Mouse (Mus musculus) midbrain, embryonic 10.5 days (tissue): Measurements from ENCODE around the gene Rnasek. TPM values are rescaled to one million over a fixed set of nuclear protein-coding genes. Genes with fewer than 3 reads are reported as not detected.

Experiments
- DNase-seq: peaks from one replicate; pipeline ENCODE4 v3.0.0-alpha.2; 2017; ENCODE audit warnings: low spot score
- H3K27ac ChIP-seq: fragments of 300-500 bp; sonication (generic); replicated peaks from 2 replicates; pipeline ENCODE4 v1.5.1; 2016; ENCODE audit warnings: mild to moderate bottlenecking
- H3K27me3 ChIP-seq: fragments of 300-500 bp; sonication (generic); 2 replicates; pipeline ENCODE4 v1.6.1; 2016; ENCODE audit warnings: low read depth, mild to moderate bottlenecking; ENCODE audit not compliant: poor library complexity, severe bottlenecking
- H3K36me3 ChIP-seq: fragments of 300-500 bp; sonication (generic); 2 replicates; pipeline ENCODE4 v1.6.1; 2016; ENCODE audit warnings: mild to moderate bottlenecking, moderate library complexity
- H3K4me1 ChIP-seq: fragments of 300-500 bp; sonication (generic); 2 replicates; pipeline ENCODE4 v1.6.1; 2016
- H3K4me3 ChIP-seq: fragments of 300-500 bp; sonication (generic); 2 replicates; pipeline ENCODE4 v1.5.1; 2016; ENCODE audit warnings: mild to moderate bottlenecking, moderate library complexity
- H3K9me3 ChIP-seq: fragments of 300-500 bp; sonication (generic); replicated peaks from 2 replicates; pipeline ENCODE4 v1.6.1; 2016; ENCODE audit warnings: mild to moderate bottlenecking
- WGBS: fragments of 180-500 bp; shearing (Covaris S2); methylation state at CpG from one replicate; pipeline ENCODE4 v1.1.7; 2016; 5-methylcytosine and 5-hydroxymethylcytosine counted together
- polyA plus RNA-seq: library from polyadenylated mRNA; unstranded; fragments of >200 nt; fragmentation: Nextera tagmentation; extraction: Ambion mirVana; gene quantifications from 2 replicates; pipeline ENCODE4 v1.2.1, GENCODE M21; 2016

Rnasek gene
- polyA plus RNA-seq: 104 and 128 TPM in 2 replicates

DNA sequence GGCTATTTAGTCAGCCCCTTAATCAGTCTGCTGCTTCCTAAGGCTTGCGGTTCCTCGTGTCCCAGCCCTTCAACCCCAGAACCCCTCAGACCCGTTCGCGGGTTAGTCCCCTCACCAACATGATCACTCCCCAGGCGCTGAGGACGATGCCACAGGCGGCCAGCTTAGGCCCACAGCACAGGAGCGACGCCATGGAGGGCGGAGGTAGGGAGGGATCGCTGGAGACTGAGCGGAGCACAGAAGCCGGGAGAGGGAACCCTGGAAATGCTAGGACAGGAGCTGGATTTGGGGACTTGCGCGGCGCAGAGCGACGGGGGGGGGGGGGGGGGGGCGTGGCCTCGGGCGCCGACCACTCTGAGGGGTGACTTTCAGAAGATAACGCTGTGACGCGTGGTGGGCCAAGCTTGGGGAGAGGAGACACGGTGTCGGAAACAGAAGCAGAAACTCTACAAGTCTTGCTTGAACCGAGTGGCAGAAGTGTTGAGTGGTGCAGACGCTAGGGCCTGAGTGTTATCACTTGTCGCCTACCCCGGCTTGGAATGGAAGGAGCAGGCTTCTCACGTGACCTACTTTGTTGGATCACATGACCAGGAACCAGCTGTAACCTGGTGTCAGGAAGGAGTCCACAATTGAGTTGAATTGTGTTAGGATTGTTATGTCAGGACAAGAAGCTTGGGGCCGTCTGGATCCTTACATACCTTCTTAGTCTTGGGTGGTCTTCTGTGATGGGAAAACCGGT, at the start of gene Rnasek, which contains the start of gene Gm21988:
Gene Rnasek (minus strand): TSS at position 302 of the 739 bp plus-strand sequence.
Gene Gm21988 (minus strand): TSS at position 290 of the 739 bp plus-strand sequence.
- Histone ChIP-seq H3K36me3 (peaks cover 16% of the 10 kb centered on the region), H3K4me3 (peak within 1 kb of the TSS; percentile 93), H3K27me3 (no peaks in the 10 kb centered on the region), H3K9me3 (no peaks in the 10 kb centered on the region), H3K27ac (peak within 1 kb of the TSS; percentile 95), H3K4me1 (peaks cover 46% of the 10 kb centered on the region)
- DNase-seq: peak; percentile 86
- WGBS: under 1% methylated on average over 33 of the region's 35 CpGs

DNA sequence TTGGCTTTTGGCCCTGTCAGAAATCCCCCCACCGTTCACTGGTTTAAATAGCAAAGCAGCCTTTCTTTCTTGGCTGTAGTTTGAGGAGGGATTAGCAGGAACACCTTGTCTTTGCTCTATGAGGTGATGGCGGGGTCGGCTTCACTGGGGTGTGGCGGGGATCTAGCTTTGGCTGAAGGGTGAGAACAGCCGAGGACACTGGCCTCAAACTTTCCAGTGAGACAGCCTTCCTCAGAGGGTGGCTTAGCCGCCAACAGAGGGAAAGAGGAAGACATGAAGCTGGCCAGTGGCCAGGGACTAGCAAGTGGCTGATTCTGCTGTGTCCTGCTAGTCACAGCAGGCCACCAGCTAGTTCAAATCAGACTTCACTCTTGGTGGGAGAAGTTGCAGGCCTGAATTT, 49.6 kb upstream of the Rnasek start:
- H3K36me3 ChIP-seq: no peaks in the 10 kb centered on the region
- H3K9me3 ChIP-seq: no peaks in the 10 kb centered on the region
- no peak overlapping the region for H3K27ac ChIP-seq
- H3K4me1 ChIP-seq: peaks cover 4% of the 10 kb centered on the region; the same call in 1 of the 2 replicates
- H3K27me3 ChIP-seq: no peaks in the 10 kb centered on the region
- no peak for DNase-seq
- H3K4me3 ChIP-seq: no peak overlapping the region
- WGBS: 24% methylated on average over 6 of the region's 6 CpGs

DNA sequence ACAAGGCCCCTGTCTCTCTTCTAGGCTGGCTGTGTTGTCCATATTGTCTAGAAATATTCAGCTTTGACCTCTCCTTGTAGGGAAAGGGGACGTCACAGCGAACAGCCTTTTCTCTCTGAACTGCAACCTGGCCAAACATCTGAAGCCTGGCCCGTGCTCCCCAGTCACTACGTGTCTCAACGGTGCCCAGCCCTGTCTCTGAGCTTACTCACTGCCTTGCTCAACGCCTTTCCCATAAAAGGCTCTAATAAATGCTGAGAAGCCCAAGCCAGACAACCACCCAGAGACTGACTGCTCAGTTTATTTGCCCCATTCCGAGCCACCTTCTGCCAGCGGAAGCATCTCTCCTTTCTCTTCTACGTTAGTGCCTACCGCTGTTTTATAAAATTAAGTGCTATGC, 48.5 kb upstream of the Rnasek start:
- WGBS: 92% methylated on average over 10 of the region's 10 CpGs
- Histone ChIP-seq H3K27me3 (no peaks in the 10 kb centered on the region), H3K4me3 (no peak overlapping the region), H3K4me1 (peaks cover 4% of the 10 kb centered on the region; the same call in 1 of the 2 replicates), H3K9me3 (no peaks in the 10 kb centered on the region), H3K36me3 (no peaks in the 10 kb centered on the region), H3K27ac (no peak overlapping the region)
- no peak for DNase-seq

DNA sequence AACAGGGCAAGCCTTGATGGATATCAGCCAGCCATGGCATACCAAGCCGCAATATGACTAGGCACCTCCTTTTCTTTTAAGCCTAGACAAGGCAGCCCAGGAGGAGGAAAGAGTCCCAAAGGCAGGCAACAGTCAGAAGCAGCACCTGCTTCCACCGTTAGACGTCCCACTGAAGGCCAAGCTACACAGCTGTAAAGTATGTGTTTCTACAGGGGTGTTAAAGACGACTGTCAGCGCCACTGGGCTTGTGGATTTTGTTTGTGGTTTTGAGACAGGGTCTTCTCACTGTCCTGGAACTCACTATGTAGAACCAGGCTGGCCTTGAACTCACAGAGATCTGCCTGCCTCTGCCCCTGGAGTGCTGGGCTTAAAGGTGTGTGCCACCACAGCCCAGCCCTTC, 46.0 kb upstream of the Rnasek start:
- Histone ChIP-seq H3K27me3 (no peaks in the 10 kb centered on the region), H3K4me3 (no peak overlapping the region), H3K36me3 (no peaks in the 10 kb centered on the region), H3K9me3 (no peaks in the 10 kb centered on the region), H3K27ac (no peak overlapping the region), H3K4me1 (peaks cover 4% of the 10 kb centered on the region; the same call in 1 of the 2 replicates)
- WGBS: 85% methylated on average over 5 of the region's 5 CpGs
- no peak for DNase-seq

DNA sequence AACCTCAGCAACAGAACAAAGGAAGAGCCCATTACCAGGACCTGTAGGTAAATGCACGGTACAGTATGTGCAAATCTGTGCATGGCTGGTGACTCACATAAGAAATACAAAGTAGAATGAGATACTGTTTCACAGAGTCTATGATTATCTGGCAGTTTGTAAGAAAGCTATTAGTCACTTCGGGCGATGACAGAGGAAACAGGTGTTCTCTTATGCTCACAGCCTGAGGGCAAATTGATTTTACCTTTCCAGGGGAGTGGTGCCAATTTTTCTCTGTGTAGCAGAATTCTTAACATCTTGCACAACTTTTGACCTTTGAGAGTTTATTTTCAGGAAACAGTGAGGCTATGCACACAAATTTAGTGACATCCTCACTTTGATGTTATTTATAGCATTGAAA, 45.1 kb upstream of the Rnasek start:
- H3K4me3 ChIP-seq: no peak overlapping the region
- WGBS: 92% methylated on average over 3 of the region's 3 CpGs
- H3K36me3 ChIP-seq: no peaks in the 10 kb centered on the region
- H3K27ac ChIP-seq: no peak overlapping the region
- no peaks in the 10 kb centered on the region for H3K9me3 ChIP-seq
- H3K27me3 ChIP-seq: no peaks in the 10 kb centered on the region
- DNase-seq: no peak
- peaks cover 4% of the 10 kb centered on the region; the same call in 1 of the 2 replicates for H3K4me1 ChIP-seq

DNA sequence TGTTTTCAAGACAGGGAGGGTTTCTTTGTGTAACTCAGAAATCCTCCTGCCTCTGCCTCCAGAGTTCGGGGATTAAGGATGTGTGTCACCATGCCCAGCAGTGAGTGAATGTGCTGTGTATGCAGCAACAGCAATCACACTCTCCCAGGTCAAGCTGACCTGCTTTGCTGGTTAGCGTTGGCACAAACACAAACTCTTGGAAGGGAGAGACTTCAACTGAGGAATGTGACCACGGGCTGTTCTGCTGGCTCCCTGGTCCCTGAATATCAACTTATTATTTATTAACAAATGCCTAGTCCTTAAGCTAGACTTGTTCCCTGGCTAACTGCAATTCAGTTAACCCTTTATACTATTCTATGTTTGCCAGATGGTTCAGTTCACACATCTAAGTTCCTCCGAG, 44.0 kb upstream of the Rnasek start:
- H3K27ac ChIP-seq: no peak overlapping the region
- WGBS: 91% methylated on average over 4 of the region's 4 CpGs
- DNase-seq: no peak

DNA sequence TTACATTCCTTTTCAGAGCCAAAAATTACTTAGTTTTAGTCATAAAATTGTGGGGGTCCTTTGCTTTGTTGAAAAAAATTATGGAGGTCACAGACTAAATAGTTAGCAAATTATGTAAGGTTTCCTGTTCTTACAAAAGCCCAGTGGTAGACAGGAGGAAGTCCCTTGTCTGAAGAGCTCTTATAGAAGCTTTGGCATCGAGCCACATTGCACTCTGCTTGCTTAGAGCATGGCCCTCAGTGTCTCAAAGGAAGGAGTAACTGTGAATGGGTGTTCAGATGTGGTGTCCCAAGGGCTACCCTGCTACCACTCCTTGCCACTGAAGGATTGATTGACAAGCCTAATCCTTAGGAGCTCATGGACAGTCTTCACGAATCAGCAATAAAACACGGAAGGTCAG, 40.8 kb upstream of the Rnasek start:
- no peaks in the 10 kb centered on the region for H3K27me3 ChIP-seq
- no peaks in the 10 kb centered on the region for H3K9me3 ChIP-seq
- no peaks in the 10 kb centered on the region for H3K36me3 ChIP-seq
- no peaks in the 10 kb centered on the region for H3K4me1 ChIP-seq
- no peak overlapping the region for H3K27ac ChIP-seq
- no peak overlapping the region for H3K4me3 ChIP-seq
- WGBS: 83% methylated on average over 3 of the region's 3 CpGs
- DNase-seq: no peak

More for the DNA sequence above, 44.0 kb upstream of the Rnasek start:
- no peaks in the 10 kb centered on the region for H3K4me1 ChIP-seq
- no peaks in the 10 kb centered on the region for H3K27me3 ChIP-seq
- no peaks in the 10 kb centered on the region for H3K36me3 ChIP-seq
- H3K4me3 ChIP-seq: no peak overlapping the region
- no peaks in the 10 kb centered on the region for H3K9me3 ChIP-seq

DNA sequence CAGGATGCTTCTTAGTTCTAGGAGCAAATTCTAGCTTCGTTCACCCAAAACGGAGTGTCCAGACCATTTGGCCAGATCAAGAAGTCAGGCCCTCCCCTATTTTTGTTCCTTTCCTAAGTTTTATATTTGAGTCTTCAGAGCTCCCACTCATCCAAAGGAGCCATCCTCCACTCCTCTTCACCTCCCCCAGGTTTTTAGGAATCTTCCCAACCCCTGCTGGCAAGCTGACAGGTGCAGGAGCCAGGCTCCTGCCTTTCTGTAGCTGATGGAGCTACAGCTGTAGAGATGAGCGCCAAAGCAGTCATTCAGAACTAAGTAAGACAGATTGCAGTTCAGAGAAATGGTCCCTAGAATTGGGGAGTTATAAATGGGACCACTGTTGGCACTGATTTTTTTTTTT, 39.3 kb upstream of the Rnasek start:
- no peak for DNase-seq
- Histone ChIP-seq H3K9me3 (no peaks in the 10 kb centered on the region), H3K4me1 (no peaks in the 10 kb centered on the region), H3K27ac (no peak overlapping the region), H3K36me3 (no peaks in the 10 kb centered on the region), H3K27me3 (no peaks in the 10 kb centered on the region), H3K4me3 (no peak overlapping the region)
- 82% methylated on average over 3 of the region's 3 CpGs for WGBS

DNA sequence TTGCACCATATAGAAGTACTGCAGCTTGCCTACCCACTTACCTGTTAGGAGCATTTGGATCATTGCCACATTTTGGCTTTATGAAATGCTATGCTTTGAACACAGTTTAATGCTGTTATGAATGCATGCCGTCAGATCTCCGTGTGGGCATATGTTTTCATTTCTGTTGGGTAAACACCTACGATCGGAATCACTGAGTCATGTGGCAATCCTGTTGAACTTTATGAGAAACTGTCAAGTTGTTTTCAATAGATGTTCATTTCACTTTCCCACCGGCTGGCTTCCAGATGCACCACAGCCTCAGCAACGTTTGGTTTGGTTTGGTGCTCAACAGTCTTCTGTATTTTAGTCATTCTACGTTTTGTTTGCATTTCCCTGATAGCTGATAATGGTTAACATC, 32.0 kb upstream of the Rnasek start:
- no peak overlapping the region for H3K27ac ChIP-seq
- H3K9me3 ChIP-seq: no peaks in the 10 kb centered on the region
- 87% methylated on average over 7 of the region's 7 CpGs for WGBS
- H3K4me3 ChIP-seq: no peak overlapping the region
- H3K36me3 ChIP-seq: no peaks in the 10 kb centered on the region
- no peaks in the 10 kb centered on the region for H3K4me1 ChIP-seq
- DNase-seq: no peak
- no peaks in the 10 kb centered on the region for H3K27me3 ChIP-seq

DNA sequence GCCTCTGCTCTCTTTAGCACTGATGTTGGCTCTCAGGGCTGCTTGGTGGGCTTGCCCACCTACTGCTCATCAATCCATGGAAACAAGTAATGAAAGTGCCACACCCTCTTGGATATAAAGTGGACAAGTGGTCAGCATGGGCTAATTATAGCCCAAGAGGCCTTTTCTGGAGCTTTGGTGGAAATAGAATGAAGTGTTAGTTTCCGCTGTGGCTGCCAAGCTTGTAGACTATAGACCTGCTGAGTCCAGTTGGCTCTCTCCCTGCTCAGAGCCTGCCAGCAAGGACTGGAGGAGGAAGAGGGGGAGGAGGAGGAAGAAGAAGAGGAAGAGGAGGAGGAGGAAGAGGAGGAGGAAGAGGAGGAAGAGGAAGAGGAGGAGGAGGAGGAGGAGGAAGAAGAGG, 26.8 kb upstream of the Rnasek start:
- 90% methylated on average over 1 of the region's 1 CpGs for WGBS
- no peak for DNase-seq
- H3K4me3 ChIP-seq: no peak overlapping the region

DNA sequence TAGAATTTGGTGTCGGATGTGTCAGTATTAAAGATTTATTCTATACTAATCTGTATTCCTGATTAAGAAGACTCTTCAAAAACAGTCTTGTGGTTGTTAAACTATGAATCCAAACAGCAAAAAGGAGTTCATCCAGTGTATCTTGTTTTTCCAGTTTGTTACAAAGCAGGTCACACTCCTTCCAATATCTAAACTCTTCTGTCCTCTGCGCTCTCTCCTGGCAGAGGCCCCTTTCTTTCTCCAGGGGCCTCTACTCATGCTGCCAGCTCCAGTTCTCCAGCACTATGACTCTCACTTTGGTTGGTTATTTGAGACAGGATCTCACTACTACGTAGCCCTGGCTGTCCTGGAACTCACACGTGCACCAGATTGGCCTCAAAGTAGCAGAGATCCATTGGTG, 26.2 kb upstream of the Rnasek start:
- Histone ChIP-seq H3K27me3 (no peaks in the 10 kb centered on the region), H3K36me3 (no peaks in the 10 kb centered on the region), H3K9me3 (no peaks in the 10 kb centered on the region), H3K4me3 (no peak overlapping the region), H3K27ac (no peak overlapping the region), H3K4me1 (no peaks in the 10 kb centered on the region)
- no peak for DNase-seq
- 87% methylated on average over 4 of the region's 4 CpGs for WGBS

More for the DNA sequence above, 26.8 kb upstream of the Rnasek start:
- no peaks in the 10 kb centered on the region for H3K9me3 ChIP-seq
- H3K36me3 ChIP-seq: no peaks in the 10 kb centered on the region
- H3K4me1 ChIP-seq: no peaks in the 10 kb centered on the region
- H3K27ac ChIP-seq: no peak overlapping the region
- no peaks in the 10 kb centered on the region for H3K27me3 ChIP-seq

DNA sequence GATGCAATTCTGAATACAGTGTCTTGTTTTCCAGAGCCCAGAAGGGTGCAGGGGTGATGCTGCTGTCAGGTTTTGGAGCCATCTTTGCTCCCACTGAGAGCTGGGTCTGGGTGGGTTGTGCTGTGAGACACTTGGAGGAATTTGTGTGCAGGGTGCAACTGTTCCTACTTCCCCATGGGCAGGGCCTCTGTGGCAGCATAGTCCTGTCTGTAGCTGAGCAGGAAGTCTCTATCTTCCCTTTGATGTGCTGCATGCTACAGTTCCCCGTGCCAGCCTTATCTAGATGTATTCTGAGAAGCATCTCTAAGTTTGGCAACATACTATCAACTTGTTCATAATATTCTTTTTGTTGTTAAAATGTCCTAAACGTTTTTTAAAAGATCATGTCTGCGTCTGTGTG, 25.6 kb upstream of the Rnasek start:
- no peaks in the 10 kb centered on the region for H3K36me3 ChIP-seq
- H3K27me3 ChIP-seq: no peaks in the 10 kb centered on the region
- no peaks in the 10 kb centered on the region for H3K9me3 ChIP-seq
- H3K27ac ChIP-seq: no peak overlapping the region
- DNase-seq: no peak
- H3K4me1 ChIP-seq: no peaks in the 10 kb centered on the region
- H3K4me3 ChIP-seq: no peak overlapping the region
- WGBS: 65% methylated on average over 3 of the region's 3 CpGs

DNA sequence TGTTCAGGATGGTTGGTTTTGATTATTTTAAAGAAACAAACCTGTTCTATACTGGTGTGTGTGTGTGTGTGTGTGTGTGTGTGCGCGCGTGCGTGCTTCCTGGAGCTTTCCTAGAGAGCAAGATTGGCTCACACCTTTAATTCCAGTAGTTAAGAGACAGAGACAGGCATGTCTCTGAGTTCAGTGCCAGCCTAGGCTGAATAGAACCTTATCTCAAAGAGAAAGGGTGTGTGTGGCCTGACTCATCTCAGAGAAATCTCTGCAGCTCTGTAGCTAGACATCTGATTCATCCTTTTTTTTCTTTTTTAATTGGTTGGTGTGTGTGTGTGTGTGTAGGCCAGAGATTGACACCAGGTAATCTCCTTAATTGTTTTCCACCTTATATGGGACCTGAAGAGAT, 19.4 kb upstream of the Rnasek start:
- Histone ChIP-seq H3K27ac (no peak overlapping the region), H3K36me3 (no peaks in the 10 kb centered on the region), H3K4me1 (peaks cover 16% of the 10 kb centered on the region), H3K9me3 (no peaks in the 10 kb centered on the region), H3K27me3 (peaks cover 28% of the 10 kb centered on the region), H3K4me3 (no peak overlapping the region)
- DNase-seq: no peak
- 92% methylated on average over 4 of the region's 4 CpGs for WGBS
